Mouse (Mus musculus) forebrain, embryonic 13.5 days (tissue): ENCODE data around the gene Slc43a3. TPM values are rescaled to one million over a fixed set of nuclear protein-coding genes. Genes with fewer than 3 reads are reported as not detected.

Experiments
- ATAC-seq: fragments of 200-750 bp; cut with Nextera tagmentation; 2 replicates; pipeline ENCODE4 v1.8.0; 2017
- H3K27ac ChIP-seq: fragments of 300-500 bp; sonication (generic); 2 replicates; pipeline ENCODE4 v1.5.1; 2015; ENCODE audit warnings: inconsistent platforms, mild to moderate bottlenecking, moderate library complexity
- H3K27me3 ChIP-seq: fragments of 300-500 bp; sonication (generic); 2 replicates; pipeline ENCODE4 v1.6.1; 2015; ENCODE audit warnings: mild to moderate bottlenecking, inconsistent platforms
- H3K36me3 ChIP-seq: fragments of 300-500 bp; sonication (generic); 2 replicates; pipeline ENCODE4 v1.6.1; 2015; ENCODE audit warnings: mild to moderate bottlenecking, inconsistent platforms; ENCODE audit not compliant: poor library complexity, severe bottlenecking
- H3K4me1 ChIP-seq: fragments of 300-500 bp; sonication (generic); 2 replicates; pipeline ENCODE4 v1.6.1; 2015; ENCODE audit warnings: inconsistent platforms
- H3K4me2 ChIP-seq: fragments of 300-500 bp; sonication (generic); 2 replicates; pipeline ENCODE4 v1.6.1; 2015; ENCODE audit warnings: inconsistent platforms, mild to moderate bottlenecking, moderate library complexity
- H3K4me3 ChIP-seq: fragments of 300-500 bp; sonication (generic); 2 replicates; pipeline ENCODE4 v1.5.1; 2015; ENCODE audit warnings: mild to moderate bottlenecking, inconsistent platforms
- H3K9ac ChIP-seq: fragments of 300-500 bp; sonication (generic); 2 replicates; pipeline ENCODE4 v1.6.1; 2015; ENCODE audit warnings: mild to moderate bottlenecking, inconsistent platforms
- H3K9me3 ChIP-seq: fragments of 300-500 bp; sonication (generic); replicated peaks from 2 replicates; pipeline ENCODE4 v1.6.1; 2016; ENCODE audit warnings: inconsistent platforms
- WGBS: fragments of 180-500 bp; shearing (Covaris S2); methylation state at CpG from one replicate; pipeline ENCODE4 v1.1.7; 2015; 5-methylcytosine and 5-hydroxymethylcytosine counted together
- polyA plus RNA-seq: library from polyadenylated mRNA; unstranded; fragments of >200 nt; fragmentation: Nextera tagmentation; extraction: Ambion mirVana; gene quantifications from 2 replicates; pipeline ENCODE4 v1.2.1, GENCODE M21; 2015

Gene Slc43a3
- polyA plus RNA-seq, 1 experiment from 2014 or later: 6.6 TPM

DNA sequence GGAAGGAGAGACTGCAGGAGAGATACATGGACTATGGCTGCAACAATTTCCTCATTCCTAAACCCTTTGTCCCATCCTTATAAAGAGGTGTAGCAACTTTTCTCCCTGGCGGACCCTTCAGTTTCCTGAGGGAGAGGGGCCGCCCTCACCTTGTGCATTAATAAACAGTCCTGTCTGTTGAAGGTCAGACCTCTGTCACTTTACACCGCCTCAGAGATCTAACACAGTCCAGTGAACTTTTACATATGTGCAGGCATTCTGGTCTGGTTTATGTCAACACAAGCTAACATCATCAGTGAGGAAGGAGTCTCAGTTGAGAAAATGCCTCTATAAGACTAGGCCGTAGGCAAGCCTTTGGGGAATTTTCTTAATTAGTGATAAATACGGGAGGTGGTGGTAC, 22.5 kb upstream of the Slc43a3 start:
- Histone ChIP-seq H3K27me3 (no peaks in the 10 kb centered on the region), H3K4me2 (no peak overlapping the region), H3K27ac (no peak overlapping the region), H3K36me3 (no peaks in the 10 kb centered on the region), H3K4me1 (no peaks in the 10 kb centered on the region), H3K9me3 (no peaks in the 10 kb centered on the region), H3K9ac (no peak overlapping the region), H3K4me3 (no peak overlapping the region)
- 94% methylated on average over 5 of the region's 5 CpGs for WGBS
- ATAC-seq: no peak

- Histone ChIP-seq H3K9me3 (no peaks in the 10 kb centered on the region), H3K27ac (no peak overlapping the region), H3K4me2 (no peak overlapping the region), H3K27me3 (no peaks in the 10 kb centered on the region), H3K4me3 (no peak overlapping the region), H3K4me1 (no peaks in the 10 kb centered on the region), H3K36me3 (no peaks in the 10 kb centered on the region), H3K9ac (no peak overlapping the region)
- 89% methylated on average over 3 of the region's 3 CpGs for WGBS
- ATAC-seq: no peak
Measured at GRCm38 (mm10) chr2:84915330-84915729, 21.0 kb upstream of the Slc43a3 start.

DNA sequence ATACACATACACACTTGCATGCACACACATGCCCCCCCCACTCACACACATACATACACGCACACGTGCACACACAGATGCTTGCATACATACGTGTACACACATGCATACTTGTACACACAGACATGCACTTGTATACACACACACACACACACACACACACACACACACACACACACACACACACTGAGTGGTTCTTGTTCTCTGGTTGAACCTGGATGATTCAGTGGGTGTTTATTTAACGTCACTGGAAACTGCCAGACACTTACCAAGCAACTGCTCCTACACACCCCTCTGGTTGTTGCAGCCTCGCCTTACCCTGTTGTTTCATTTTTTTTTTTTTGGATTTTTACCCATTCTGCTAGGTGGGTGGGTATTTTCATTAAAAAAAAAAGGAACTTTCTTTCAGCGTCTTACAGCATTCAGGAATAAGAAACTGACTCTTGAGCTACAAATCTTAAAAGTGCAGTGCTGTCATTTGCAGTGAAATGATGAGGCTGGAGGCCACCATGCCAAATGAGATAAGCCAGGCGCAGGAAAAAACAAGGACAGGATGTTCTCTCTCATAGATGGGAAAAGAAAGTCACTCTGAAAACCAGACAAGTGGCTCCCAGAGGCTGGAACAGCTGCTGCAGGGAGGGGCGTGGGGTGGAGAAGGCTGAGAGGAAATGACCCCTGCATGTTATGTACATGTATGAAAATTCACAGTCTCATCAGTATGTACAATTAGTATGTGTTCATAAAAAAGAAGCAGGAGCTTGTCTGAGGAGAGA, 19.6 kb upstream of the Slc43a3 start:
- Histone ChIP-seq H3K9ac (no peak overlapping the region), H3K27ac (no peak overlapping the region), H3K27me3 (no peaks in the 10 kb centered on the region), H3K4me3 (no peak overlapping the region), H3K4me2 (no peak overlapping the region), H3K4me1 (no peaks in the 10 kb centered on the region), H3K9me3 (no peaks in the 10 kb centered on the region), H3K36me3 (no peaks in the 10 kb centered on the region)
- ATAC-seq: no peak
- WGBS: 93% methylated on average over 8 of the region's 8 CpGs

DNA sequence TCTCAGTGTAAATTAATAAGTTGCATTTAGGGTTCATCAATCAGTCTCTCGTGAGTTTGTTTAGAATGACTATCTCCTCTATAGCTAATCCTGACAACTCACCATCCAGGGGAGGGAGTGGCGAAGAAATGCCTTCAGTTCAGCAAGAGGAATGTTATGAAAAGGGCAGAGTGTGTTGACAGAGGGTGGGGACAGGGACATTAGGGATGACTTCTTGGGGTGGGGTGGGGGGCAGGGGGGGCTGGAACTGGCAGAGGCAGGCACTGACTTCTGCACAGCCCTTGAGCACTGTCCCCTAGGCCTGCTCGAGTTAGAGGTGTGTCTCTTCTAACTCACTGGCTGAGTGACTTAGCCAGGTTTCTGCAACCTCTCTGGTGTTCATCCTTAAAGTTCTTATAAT, 18.2 kb upstream of the Slc43a3 start:
- H3K36me3 ChIP-seq: no peaks in the 10 kb centered on the region
- no peak overlapping the region for H3K9ac ChIP-seq
- H3K4me2 ChIP-seq: no peak overlapping the region
- H3K4me1 ChIP-seq: no peaks in the 10 kb centered on the region
- no peak overlapping the region for H3K27ac ChIP-seq
- H3K4me3 ChIP-seq: no peak overlapping the region
- no peak for ATAC-seq
- no peaks in the 10 kb centered on the region for H3K27me3 ChIP-seq
- 78% methylated on average over 3 of the region's 3 CpGs for WGBS
- no peaks in the 10 kb centered on the region; the same call in 1 of the 2 replicates for H3K9me3 ChIP-seq

DNA sequence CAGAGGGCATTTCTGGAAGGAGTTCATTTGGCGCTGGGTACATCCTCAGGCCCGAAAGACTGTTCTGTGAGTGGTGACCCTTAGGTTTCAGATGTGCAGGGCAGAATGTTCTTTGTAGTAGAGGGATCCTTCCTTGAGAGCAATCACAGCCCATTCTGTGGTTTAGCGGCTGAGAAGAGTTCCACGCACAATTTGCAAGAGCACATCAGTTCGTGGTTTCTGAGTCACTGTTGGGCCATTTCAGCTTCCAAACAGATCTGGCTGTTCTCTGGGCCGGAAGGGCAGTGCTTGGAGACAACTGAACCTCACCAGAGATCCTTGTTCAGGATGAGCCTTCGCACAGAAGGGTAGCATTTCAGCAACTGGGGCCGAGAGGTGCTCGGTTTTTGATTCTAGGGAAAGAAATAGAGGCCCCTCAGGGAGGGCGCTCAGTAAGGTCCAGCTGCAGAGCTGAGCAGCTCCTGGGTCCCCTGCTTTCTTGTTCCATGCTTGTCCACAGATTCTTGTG, 16.7 kb upstream of the Slc43a3 start:
- no peaks in the 10 kb centered on the region for H3K27me3 ChIP-seq
- H3K4me3 ChIP-seq: no peak overlapping the region
- no peak overlapping the region for H3K27ac ChIP-seq
- H3K4me2 ChIP-seq: no peak overlapping the region
- ATAC-seq: no peak
- H3K9ac ChIP-seq: no peak overlapping the region
- no peaks in the 10 kb centered on the region; the same call in 1 of the 2 replicates for H3K9me3 ChIP-seq
- no peaks in the 10 kb centered on the region for H3K36me3 ChIP-seq
- H3K4me1 ChIP-seq: no peaks in the 10 kb centered on the region
- 87% methylated on average over 10 of the region's 10 CpGs for WGBS

GRCm38 (mm10) chr2:84930186-84930585, 6.2 kb upstream of the Slc43a3 start:
- Histone ChIP-seq H3K9me3 (no peaks in the 10 kb centered on the region), H3K4me2 (no peak overlapping the region), H3K9ac (no peak overlapping the region), H3K27ac (no peak overlapping the region), H3K4me3 (no peak overlapping the region), H3K4me1 (peaks cover 6% of the 10 kb centered on the region), H3K27me3 (no peaks in the 10 kb centered on the region), H3K36me3 (no peaks in the 10 kb centered on the region)
- WGBS: 95% methylated on average over 7 of the region's 7 CpGs
- ATAC-seq: no peak

DNA sequence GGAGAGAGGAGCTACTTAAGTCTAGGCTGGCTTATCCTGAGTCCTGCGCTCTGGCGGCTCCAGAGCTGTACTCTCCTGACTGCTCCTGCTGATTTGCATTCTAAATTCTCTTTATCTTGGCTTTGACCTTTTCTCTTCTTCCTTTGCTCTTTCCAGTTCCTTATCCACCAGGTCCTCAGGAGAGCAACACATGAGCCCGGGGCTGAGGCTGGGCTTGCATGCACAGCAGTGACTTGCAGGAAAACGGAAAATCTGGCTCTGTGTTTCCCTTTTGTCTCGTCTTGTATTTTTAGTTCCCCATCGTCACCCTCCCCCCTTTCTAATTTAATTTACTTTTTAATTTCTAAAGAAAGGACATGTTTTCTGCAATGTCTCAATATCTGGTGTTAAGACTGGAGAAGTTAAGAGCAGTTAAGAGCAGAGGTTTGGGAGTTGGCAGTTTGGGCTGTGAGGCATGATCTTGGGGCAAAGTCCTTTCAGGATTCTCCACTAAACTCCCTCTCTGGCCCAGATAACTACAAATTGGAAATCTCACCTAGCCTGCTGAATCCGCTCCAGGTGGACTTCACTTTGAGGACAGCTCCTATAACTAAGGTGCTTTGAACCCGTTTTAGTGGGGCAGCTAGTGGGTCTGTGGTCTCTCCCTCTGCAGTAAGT, 2.3 kb upstream of the Slc43a3 start:
- H3K9ac ChIP-seq: no peak overlapping the region
- H3K4me3 ChIP-seq: no peak overlapping the region
- no peak overlapping the region for H3K4me2 ChIP-seq
- H3K9me3 ChIP-seq: no peaks in the 10 kb centered on the region
- no peaks in the 10 kb centered on the region for H3K27me3 ChIP-seq
- ATAC-seq: no peak
- H3K27ac ChIP-seq: no peak overlapping the region
- no peaks in the 10 kb centered on the region for H3K36me3 ChIP-seq
- H3K4me1 ChIP-seq: peaks cover 6% of the 10 kb centered on the region
- WGBS: 75% methylated on average over 8 of the region's 8 CpGs

DNA sequence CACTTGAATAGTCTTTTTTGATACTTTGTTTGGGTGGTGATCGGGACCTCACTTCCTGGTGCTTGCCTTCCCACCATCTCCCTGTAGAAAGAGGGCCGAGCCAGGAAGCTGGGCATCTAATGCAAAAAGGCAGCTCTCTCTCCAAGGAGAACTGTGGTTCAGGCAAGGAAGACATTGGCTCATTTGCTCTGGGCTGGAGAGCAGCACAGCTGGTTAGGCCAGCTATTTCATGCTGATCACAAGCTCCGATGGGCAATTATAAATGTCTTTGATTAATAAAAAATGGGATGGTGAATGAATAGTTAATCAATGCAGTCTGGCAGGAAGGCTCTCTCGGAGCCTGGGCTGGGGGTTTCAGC, 1.8 kb upstream of the Slc43a3 start:
- H3K27me3 ChIP-seq: no peaks in the 10 kb centered on the region
- ATAC-seq: no peak; the same call in 1 of the 2 replicates

DNA sequence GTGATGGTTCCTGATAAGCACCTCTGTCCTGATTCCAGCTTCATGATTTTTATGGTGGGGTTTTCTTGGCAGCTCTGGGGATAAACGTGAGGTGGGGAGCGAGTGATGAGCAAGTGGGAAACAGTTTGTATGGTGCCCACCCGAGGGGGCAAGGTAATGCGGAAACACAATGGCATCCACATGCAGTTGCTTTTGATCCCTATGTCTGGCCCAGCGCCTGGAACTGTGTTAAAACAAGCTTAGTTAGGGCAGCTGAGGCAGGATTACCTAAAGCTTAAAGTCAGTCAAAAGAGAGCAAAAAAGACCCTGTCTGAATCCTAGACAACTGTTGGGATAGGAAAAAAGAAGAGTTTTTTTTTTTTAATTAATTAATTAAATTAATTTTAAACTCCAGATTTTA, 1.3 kb upstream of the Slc43a3 start:
- no peaks in the 10 kb centered on the region for H3K27me3 ChIP-seq
- 29% methylated on average over 5 of the region's 5 CpGs for WGBS
- H3K4me3 ChIP-seq: no peak overlapping the region
- H3K9ac ChIP-seq: no peak overlapping the region
- ATAC-seq: peak; percentile 22; the same call in 1 of the 2 replicates
- H3K36me3 ChIP-seq: no peaks in the 10 kb centered on the region
- peaks cover 6% of the 10 kb centered on the region for H3K4me1 ChIP-seq
- no peak overlapping the region for H3K27ac ChIP-seq
- no peak overlapping the region for H3K4me2 ChIP-seq
- no peaks in the 10 kb centered on the region for H3K9me3 ChIP-seq

More for the DNA sequence above, 1.8 kb upstream of the Slc43a3 start:
- no peaks in the 10 kb centered on the region for H3K36me3 ChIP-seq
- H3K9me3 ChIP-seq: no peaks in the 10 kb centered on the region
- H3K9ac ChIP-seq: no peak overlapping the region
- no peak overlapping the region for H3K4me3 ChIP-seq
- no peak overlapping the region for H3K4me2 ChIP-seq
- no peak overlapping the region for H3K27ac ChIP-seq
- WGBS: 42% methylated on average over 4 of the region's 4 CpGs
- H3K4me1 ChIP-seq: peaks cover 6% of the 10 kb centered on the region

- Histone ChIP-seq H3K4me1 (peaks cover 6% of the 10 kb centered on the region), H3K4me3 (no peak overlapping the region), H3K36me3 (no peaks in the 10 kb centered on the region), H3K27ac (no peak overlapping the region), H3K9me3 (no peaks in the 10 kb centered on the region), H3K9ac (no peak overlapping the region), H3K27me3 (no peaks in the 10 kb centered on the region), H3K4me2 (peak overlapping the region; percentile 57; the same call in 1 of the 2 replicates)
- 87% methylated on average over 3 of the region's 3 CpGs for whole genome bisulfite sequencing
- ATAC-seq: no peak
Measured at GRCm38 (mm10) chr2:84937491-84938150, 1.2 kb downstream of the Slc43a3 start.

GRCm38 (mm10) chr2:84938249-84938946, 2.0 kb downstream of the Slc43a3 start:
- H3K36me3 ChIP-seq: no peaks in the 10 kb centered on the region
- WGBS: 89% methylated on average over 5 of the region's 5 CpGs
- H3K4me1 ChIP-seq: peaks cover 6% of the 10 kb centered on the region
- H3K27ac ChIP-seq: no peak overlapping the region
- no peak overlapping the region for H3K4me3 ChIP-seq
- H3K4me2 ChIP-seq: no peak overlapping the region
- ATAC-seq: no peak
- H3K9me3 ChIP-seq: no peaks in the 10 kb centered on the region
- no peak overlapping the region for H3K9ac ChIP-seq
- no peaks in the 10 kb centered on the region for H3K27me3 ChIP-seq

DNA sequence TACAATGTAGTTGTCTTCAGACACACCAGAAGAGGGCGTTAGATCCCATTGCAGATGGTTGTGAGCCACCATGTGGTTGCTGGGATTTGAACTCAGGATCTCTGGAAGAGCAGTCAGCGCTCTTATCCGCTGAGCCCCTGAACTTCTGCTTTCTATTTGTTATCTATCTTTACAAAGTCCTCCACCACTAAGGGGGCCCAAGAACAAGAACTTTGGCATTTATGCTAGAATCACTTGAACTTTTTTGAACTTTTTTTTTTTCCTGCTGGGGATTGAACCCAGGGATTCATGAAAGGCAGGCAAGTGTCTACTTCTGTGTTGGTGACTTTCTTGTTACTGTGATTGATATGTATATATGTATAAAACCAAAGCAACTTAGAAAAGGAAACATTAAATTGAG, 2.9 kb downstream of the Slc43a3 start:
- no peak for ATAC-seq
- Histone ChIP-seq H3K27me3 (no peaks in the 10 kb centered on the region), H3K4me2 (no peak overlapping the region), H3K36me3 (no peaks in the 10 kb centered on the region), H3K4me1 (peaks cover 6% of the 10 kb centered on the region), H3K4me3 (no peak overlapping the region), H3K9me3 (no peaks in the 10 kb centered on the region), H3K9ac (no peak overlapping the region), H3K27ac (no peak overlapping the region)
- WGBS: 92% methylated on average over 3 of the region's 3 CpGs
